Mouse (Mus musculus) pancreas, adult 10 weeks (tissue): ENCODE measurements around the gene Vmn1r198. TPM values are rescaled to one million over a fixed set of nuclear protein-coding genes. Genes with fewer than 3 reads are reported as not detected.

Experiments used
- polyA plus RNA-seq: library from polyadenylated mRNA; stranded (reverse); fragments of 350-450 nt; fragmentation: Illumina TruSeq; extraction: RNeasy Lipid Tissue Mini Kit (QIAGEN cat#74804); gene quantifications from one replicate; pipeline ENCODE4 v1.2.3, GENCODE M21; 2015; ENCODE audit warnings: low read depth, low replicate concordance; ENCODE audit not compliant: insufficient read depth

The Vmn1r198 gene
- polyA plus RNA-seq: not detected

DNA sequence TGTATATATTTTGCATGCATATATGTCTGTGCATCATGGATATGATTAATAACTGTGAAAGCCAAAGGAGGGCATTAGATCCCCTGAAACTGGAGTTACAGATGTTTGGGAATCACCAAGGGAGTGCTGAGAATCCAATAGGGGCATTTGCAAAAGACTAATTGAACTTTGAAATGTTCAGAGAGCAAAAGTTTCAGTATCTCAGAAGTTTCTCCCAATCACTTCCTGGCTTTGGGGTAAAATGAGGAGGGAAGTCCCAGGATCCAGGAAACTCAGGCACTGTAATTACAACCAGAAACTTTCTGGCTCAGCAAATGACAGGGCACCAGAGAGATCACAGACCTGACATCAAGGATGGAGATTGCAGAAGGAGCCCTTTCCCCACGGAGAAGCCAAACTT is at the start of gene Vmn1r198:
Gene Vmn1r198, plus strand, starts transcription at position 301 of the 400 bp plus-strand sequence.

DNA sequence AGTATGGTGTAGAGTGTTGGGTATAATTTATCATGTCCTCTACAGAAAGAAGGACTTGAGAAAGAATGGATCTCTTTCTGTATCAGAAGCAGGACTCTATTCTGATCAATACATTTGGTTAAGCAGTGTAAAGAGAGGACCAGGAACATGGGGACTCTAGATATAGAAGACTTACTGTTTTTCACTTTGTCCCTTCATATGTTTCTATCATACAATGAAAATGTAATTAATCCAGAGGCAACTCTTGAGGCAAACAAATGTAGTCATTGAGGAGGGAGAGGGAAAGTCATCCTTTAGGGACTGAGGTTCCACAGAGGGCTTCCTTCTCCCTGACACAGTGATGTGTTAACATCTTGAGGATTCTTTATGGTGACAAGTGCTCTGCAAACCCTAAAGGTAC is 25.9 kb upstream of the Vmn1r198 start, which contains the start of gene Vmn1r197:
Gene Vmn1r197, plus strand, starts transcription at position 301 of the 400 bp plus-strand sequence.

DNA sequence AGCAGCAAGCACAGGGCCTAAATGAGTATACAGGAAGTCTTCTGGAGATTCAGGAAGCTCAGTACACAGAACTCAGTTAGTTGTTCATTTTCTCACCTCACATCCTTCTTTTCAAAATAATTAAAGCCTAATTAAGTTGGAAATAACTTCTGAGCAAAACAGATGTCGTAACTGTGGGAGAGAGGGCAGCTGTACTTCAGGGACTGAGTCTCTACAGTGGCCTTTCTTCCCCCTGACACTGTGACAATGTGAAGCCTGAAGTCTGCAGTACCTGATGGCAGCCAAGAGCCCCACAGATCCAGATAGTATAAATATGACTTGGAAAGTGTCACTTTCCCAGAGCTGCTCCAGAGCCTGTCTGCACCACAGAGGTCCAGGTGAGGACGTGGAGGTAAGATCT is 29.4 kb downstream of the Vmn1r198 start, which contains the start of gene Vmn1r199:
Gene Vmn1r199, plus strand, starts transcription at position 301 of the 400 bp plus-strand sequence.

DNA sequence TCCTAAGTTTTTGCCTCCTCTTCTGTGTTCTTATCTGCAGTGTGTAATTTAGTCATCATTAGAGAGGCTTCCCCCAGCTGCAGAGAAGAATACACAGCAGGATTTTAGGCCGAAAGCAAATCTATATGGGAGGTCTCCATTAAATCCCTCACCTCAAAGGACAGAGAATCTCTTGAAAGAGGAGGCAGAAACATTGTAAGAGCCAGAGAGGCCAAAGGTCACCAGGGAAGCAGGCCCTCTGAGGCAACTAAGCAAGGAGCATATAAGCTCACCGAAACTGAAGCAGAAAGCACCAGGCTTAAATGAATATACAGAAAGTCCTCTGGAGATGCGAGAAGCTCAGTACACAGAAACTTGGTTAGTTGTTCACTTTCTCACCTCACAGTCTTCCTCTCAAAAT is 39.9 kb downstream of the Vmn1r198 start, which contains the start of gene Vmn1r200:
Gene Vmn1r200, plus strand, starts transcription at position 301 of the 400 bp plus-strand sequence.

Other genes with a start within 250 kb of the Vmn1r198 start
- not detected for gene Vmn1r189, start 244.5 kb upstream of the Vmn1r198 start, polyA plus RNA-seq
- gene Vmn1r191, start 166.4 kb upstream of the Vmn1r198 start, polyA plus RNA-seq: not detected
- gene Vmn1r192, start 159.2 kb upstream of the Vmn1r198 start, polyA plus RNA-seq: not detected
- not detected for gene Vmn1r193, start 127.2 kb upstream of the Vmn1r198 start, polyA plus RNA-seq
- not detected for gene Vmn1r194, start 106.1 kb upstream of the Vmn1r198 start, polyA plus RNA-seq
- gene Vmn1r195, start 79.8 kb upstream of the Vmn1r198 start, polyA plus RNA-seq: not detected
- gene Vmn1r196, start 60.4 kb upstream of the Vmn1r198 start, polyA plus RNA-seq: not detected
- not detected for gene Vmn1r197, start 25.8 kb upstream of the Vmn1r198 start, polyA plus RNA-seq
- gene Vmn1r199, start 29.5 kb downstream of the Vmn1r198 start, polyA plus RNA-seq: not detected
- not detected for gene Vmn1r200, start 40.0 kb downstream of the Vmn1r198 start, polyA plus RNA-seq
- not detected for gene Vmn1r201, start 121.6 kb downstream of the Vmn1r198 start, polyA plus RNA-seq
- gene Vmn1r202, start 155.0 kb downstream of the Vmn1r198 start, polyA plus RNA-seq: not detected
- not detected for gene Vmn1r203, start 167.8 kb downstream of the Vmn1r198 start, polyA plus RNA-seq
- gene Vmn1r204, start 202.8 kb downstream of the Vmn1r198 start, polyA plus RNA-seq: not detected
- not detected for gene Vmn1r205, start 242.6 kb downstream of the Vmn1r198 start, polyA plus RNA-seq